Mouse (Mus musculus) liver, embryonic 13.5 days (tissue): Measurements from ENCODE around the gene Pcyt1b. TPM values are rescaled to one million over a fixed set of nuclear protein-coding genes. Genes with fewer than 3 reads are reported as not detected.
A peak's percentile ranks its signal among the peaks of the same experiment; 100 is the strongest.

Experiments used
- ATAC-seq: fragments of 200-750 bp; cut with Nextera tagmentation; 2 replicates; pipeline ENCODE4 v1.8.0; 2017; ENCODE audit warnings: low read depth, mild to moderate bottlenecking, moderate number of reproducible peaks, moderate library complexity
- DNase-seq: peaks from one replicate; pipeline ENCODE4 v3.0.0; 2022
- H3K27ac ChIP-seq: fragments of 300-500 bp; sonication (generic); 2 replicates; pipeline ENCODE4 v1.5.1; 2015; ENCODE audit warnings: moderate library complexity, mild to moderate bottlenecking, inconsistent platforms
- H3K27me3 ChIP-seq: fragments of 300-500 bp; sonication (generic); 2 replicates; pipeline ENCODE4 v1.6.1; 2015; ENCODE audit warnings: mild to moderate bottlenecking, inconsistent platforms
- H3K36me3 ChIP-seq: fragments of 300-500 bp; sonication (generic); 2 replicates; pipeline ENCODE4 v1.6.1; 2015; ENCODE audit warnings: mild to moderate bottlenecking, inconsistent platforms
- H3K4me1 ChIP-seq: fragments of 300-500 bp; sonication (generic); replicated peaks from 2 replicates; pipeline ENCODE4 v1.6.1; 2015; ENCODE audit warnings: inconsistent platforms
- H3K4me2 ChIP-seq: fragments of 300-500 bp; sonication (generic); 2 replicates; pipeline ENCODE4 v1.6.1; 2015; ENCODE audit warnings: inconsistent platforms, mild to moderate bottlenecking, moderate library complexity
- H3K4me3 ChIP-seq: fragments of 300-500 bp; sonication (generic); replicated peaks from 2 replicates; pipeline ENCODE4 v1.5.1; 2015; ENCODE audit warnings: mild to moderate bottlenecking, inconsistent platforms
- H3K9ac ChIP-seq: fragments of 300-500 bp; sonication (generic); 2 replicates; pipeline ENCODE4 v1.6.1; 2015; ENCODE audit warnings: mild to moderate bottlenecking, inconsistent platforms
- H3K9me3 ChIP-seq: fragments of 300-500 bp; sonication (generic); replicated peaks from 2 replicates; pipeline ENCODE4 v1.6.1; 2016; ENCODE audit warnings: inconsistent platforms
- WGBS: fragments of 180-500 bp; shearing (Covaris S2); methylation state at CpG from one replicate; pipeline ENCODE4 v1.1.7; 2015; ENCODE audit not compliant: insufficient replicate concordance; 5-methylcytosine and 5-hydroxymethylcytosine counted together
- polyA plus RNA-seq: library from polyadenylated mRNA; unstranded; fragments of >200 nt; fragmentation: Nextera tagmentation; extraction: Ambion mirVana; gene quantifications from 2 replicates; pipeline ENCODE4 v1.2.1, GENCODE M21; 2015

Pcyt1b gene
- polyA plus RNA-seq, 1 experiment from 2014 or later, result 7.2 TPM

- Histone ChIP-seq H3K27ac (peak overlapping the region; percentile 79), H3K27me3 (no peaks in the 10 kb centered on the region), H3K9me3 (no peaks in the 10 kb centered on the region), H3K36me3 (peaks cover 14% of the 10 kb centered on the region), H3K4me1 (peaks cover 33% of the 10 kb centered on the region), H3K4me3 (no peak overlapping the region), H3K9ac (no peak overlapping the region), H3K4me2 (no peak overlapping the region)
- 48% methylated on average over 1 of the region's 1 CpGs for WGBS
- ATAC-seq (peak; percentile 71), DNase-seq (no peak)
Measured at GRCm38 (mm10) chrX:93749165-93749564, 94.5 kb downstream of the Pcyt1b start.

GRCm38 (mm10) chrX:93750566-93750965, 95.9 kb downstream of the Pcyt1b start:
- H3K9ac ChIP-seq, result no peak overlapping the region
- no peaks in the 10 kb centered on the region for H3K9me3 ChIP-seq
- peak; percentile 97 for ATAC-seq
- H3K36me3 ChIP-seq, result peaks cover 14% of the 10 kb centered on the region
- no peak overlapping the region for H3K4me3 ChIP-seq
- H3K4me1 ChIP-seq, result peaks cover 33% of the 10 kb centered on the region
- WGBS, result 41% methylated on average over 6 of the region's 6 CpGs
- peak overlapping the region; percentile 79 for H3K27ac ChIP-seq
- no peaks in the 10 kb centered on the region for H3K27me3 ChIP-seq
- H3K4me2 ChIP-seq, result peak overlapping the region; percentile 49
- DNase-seq, result peak; percentile 59

DNA sequence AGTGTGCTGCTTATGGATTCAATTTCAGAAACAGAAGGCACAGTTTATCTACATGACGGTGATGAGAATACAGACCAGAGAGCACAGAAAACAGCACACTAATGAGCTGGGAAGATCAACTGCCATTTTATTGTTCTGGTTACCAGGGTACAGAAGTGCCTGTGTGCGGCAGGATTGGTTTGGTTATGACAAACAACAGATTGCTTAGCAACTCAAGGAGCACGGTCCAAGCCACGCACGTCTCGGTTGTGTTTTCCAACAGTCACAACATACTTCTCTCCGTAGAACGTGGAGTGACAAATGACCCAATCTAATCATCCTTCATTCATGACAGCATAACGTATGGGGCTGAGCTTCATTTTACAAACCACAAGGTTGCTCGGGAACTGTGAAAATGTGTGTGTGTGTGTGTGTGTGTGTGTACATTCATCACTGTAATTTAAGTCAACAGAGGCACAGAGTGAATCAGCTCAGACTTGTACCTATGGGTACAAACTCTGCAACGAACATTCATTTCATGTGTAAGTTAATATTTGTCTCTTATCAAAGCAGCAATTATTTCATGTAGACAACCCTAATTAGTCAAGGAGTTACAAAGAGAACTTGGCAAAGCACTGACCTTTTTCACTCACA, 100.7 kb downstream of the Pcyt1b start:
- ATAC-seq, result no peak
- H3K27me3 ChIP-seq, result no peaks in the 10 kb centered on the region
- no peak overlapping the region for H3K4me2 ChIP-seq
- no peak overlapping the region for H3K9ac ChIP-seq
- H3K4me1 ChIP-seq, result peaks cover 13% of the 10 kb centered on the region
- no peaks in the 10 kb centered on the region for H3K9me3 ChIP-seq
- DNase-seq, result no peak
- H3K27ac ChIP-seq, result no peak overlapping the region
- no peaks in the 10 kb centered on the region for H3K36me3 ChIP-seq
- H3K4me3 ChIP-seq, result no peak overlapping the region
- WGBS, result 76% methylated on average over 11 of the region's 11 CpGs

DNA sequence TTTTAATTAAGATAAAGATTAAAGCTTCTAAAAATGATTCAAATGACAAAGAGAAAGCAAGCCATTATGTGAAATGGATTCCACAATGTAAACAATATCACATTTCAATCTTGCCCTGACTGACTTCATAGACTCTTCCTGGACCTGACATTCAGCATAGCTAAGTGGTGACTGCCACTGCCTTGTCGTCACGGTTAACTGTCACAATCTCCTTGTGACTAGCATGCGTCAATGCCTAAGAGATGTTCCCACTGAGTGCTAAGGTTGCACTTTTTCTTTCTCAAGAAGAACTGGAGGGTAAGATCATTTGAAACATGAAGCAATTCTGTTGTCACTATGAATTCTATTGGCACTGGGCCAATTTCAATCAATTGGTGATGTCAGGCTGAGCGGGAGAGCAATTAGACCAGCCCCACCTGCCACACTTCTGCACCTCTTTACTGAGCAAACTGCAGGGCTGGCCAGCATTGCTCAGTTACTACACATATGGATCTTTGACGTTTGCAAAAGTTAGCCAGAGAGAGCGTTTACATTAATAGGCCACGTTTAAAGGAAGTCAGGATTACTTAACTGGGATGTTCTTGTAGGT, 102.3 kb downstream of the Pcyt1b start:
- no peak for ATAC-seq
- H3K4me3 ChIP-seq, result no peak overlapping the region
- H3K27ac ChIP-seq, result no peak overlapping the region
- H3K36me3 ChIP-seq, result no peaks in the 10 kb centered on the region
- no peak overlapping the region for H3K9ac ChIP-seq
- no peaks in the 10 kb centered on the region for H3K27me3 ChIP-seq
- DNase-seq, result no peak
- H3K9me3 ChIP-seq, result no peaks in the 10 kb centered on the region
- H3K4me1 ChIP-seq, result no peaks in the 10 kb centered on the region
- no peak overlapping the region for H3K4me2 ChIP-seq
- WGBS, result 60% methylated on average over 7 of the region's 7 CpGs

DNA sequence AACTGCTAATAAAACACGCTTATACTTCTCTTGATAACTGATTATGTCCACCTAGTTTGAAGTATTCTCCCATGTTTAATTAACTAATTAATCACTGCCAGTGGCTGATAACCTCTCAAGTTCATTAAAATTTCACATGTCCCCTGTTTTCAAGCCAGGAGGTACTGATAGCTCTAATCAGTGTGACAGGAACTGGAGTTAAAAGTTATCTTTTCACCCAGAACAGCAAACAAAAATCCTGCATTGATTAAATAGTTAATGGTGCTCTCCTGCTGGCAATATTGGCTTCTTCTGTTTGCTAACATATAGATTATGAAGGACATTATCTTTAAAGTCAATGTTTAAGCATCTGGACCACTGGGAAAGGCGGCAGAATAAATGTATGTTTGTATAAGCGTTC, 106.1 kb downstream of the Pcyt1b start:
- ATAC-seq (no peak), DNase-seq (no peak)
- no peaks in the 10 kb centered on the region for H3K9me3 ChIP-seq
- no peaks in the 10 kb centered on the region for H3K36me3 ChIP-seq
- no peak overlapping the region for H3K4me3 ChIP-seq
- H3K27me3 ChIP-seq, result no peaks in the 10 kb centered on the region
- H3K9ac ChIP-seq, result no peak overlapping the region
- H3K4me1 ChIP-seq, result no peaks in the 10 kb centered on the region
- H3K27ac ChIP-seq, result no peak overlapping the region
- no peak overlapping the region for H3K4me2 ChIP-seq
- WGBS, result 66% methylated on average over 3 of the region's 3 CpGs

- no peaks in the 10 kb centered on the region for H3K27me3 ChIP-seq
- no peak overlapping the region for H3K27ac ChIP-seq
- H3K36me3 ChIP-seq, result no peaks in the 10 kb centered on the region
- no peak overlapping the region for H3K9ac ChIP-seq
- H3K4me3 ChIP-seq, result no peak overlapping the region
- whole genome bisulfite sequencing, result 17% methylated on average over 1 of the region's 1 CpGs
- DNase-seq (no peak), ATAC-seq (0 out of 2 replicates have a peak, but pooled peaks have one; percentile 54)
- H3K9me3 ChIP-seq, result no peaks in the 10 kb centered on the region
- no peak overlapping the region for H3K4me2 ChIP-seq
- H3K4me1 ChIP-seq, result peaks cover 9% of the 10 kb centered on the region
Measured at GRCm38 (mm10) chrX:93789562-93789961, 134.9 kb downstream of the Pcyt1b start.

DNA sequence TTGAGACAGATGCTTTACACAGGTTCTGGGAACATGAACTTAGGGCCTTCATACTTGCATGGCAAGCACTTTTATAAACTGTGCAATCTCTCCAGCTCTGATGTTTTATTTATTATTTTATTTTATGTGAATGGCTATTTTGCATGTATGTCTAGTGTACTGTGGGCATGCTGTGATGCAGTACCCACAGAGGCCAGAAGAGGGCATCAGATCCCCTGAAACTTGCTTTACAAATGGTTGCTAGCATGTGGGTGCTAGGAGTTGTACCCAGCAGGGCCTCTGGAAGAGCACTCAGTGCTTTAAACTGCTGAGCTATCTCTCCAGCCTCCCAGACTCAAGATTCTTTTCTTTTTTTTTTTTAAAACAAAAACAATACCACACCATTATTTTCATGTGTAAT, 138.5 kb downstream of the Pcyt1b start:
- DNase-seq, result peak; percentile 21

More for the DNA sequence above, 138.5 kb downstream of the Pcyt1b start:
- peaks cover 9% of the 10 kb centered on the region for H3K4me1 ChIP-seq
- no peak overlapping the region for H3K4me2 ChIP-seq
- H3K9me3 ChIP-seq, result no peaks in the 10 kb centered on the region
- H3K9ac ChIP-seq, result no peak overlapping the region
- ATAC-seq, result no peak
- H3K27ac ChIP-seq, result no peak overlapping the region
- no peaks in the 10 kb centered on the region for H3K27me3 ChIP-seq
- H3K4me3 ChIP-seq, result no peak overlapping the region
- no peaks in the 10 kb centered on the region for H3K36me3 ChIP-seq

Other genes with a start within 250 kb of the Pcyt1b start
- gene Pola1, start 22.7 kb upstream of the Pcyt1b start, polyA plus RNA-seq, result 16.4 and 22.3 TPM in 2 replicates
- 39.3 and 43.2 TPM in 2 replicates for gene Pdk3, start 177.3 kb downstream of the Pcyt1b start, polyA plus RNA-seq